Mouse (Mus musculus) right cerebral cortex, postnatal 4 days (tissue): ENCODE data around the gene Tmem141.

Experiments used
- DNase-seq: peaks from one replicate; pipeline ENCODE4 v3.0.0-alpha.2; 2022

Tmem141 gene

DNA sequence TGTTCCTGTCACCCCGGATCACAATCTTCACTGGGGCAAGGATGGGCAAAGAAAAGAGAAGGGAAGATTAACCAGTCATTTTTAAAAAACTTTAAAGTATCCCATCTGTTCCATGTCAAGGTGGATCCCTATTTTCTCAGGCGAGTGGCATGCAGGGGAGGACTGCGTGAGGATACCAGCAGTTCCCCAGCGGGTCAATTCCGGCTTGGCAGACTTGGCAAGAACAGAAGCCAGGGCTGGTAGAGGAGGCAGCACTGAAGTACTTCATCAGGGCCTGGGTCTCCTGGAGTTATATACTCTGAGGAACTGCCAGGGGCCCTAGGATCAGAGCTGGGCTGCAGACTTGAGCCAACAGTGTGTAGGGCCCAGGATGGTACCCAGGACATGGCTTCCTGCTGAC, 19.3 kb downstream of the Tmem141 start:
- DNase-seq = no peak

DNA sequence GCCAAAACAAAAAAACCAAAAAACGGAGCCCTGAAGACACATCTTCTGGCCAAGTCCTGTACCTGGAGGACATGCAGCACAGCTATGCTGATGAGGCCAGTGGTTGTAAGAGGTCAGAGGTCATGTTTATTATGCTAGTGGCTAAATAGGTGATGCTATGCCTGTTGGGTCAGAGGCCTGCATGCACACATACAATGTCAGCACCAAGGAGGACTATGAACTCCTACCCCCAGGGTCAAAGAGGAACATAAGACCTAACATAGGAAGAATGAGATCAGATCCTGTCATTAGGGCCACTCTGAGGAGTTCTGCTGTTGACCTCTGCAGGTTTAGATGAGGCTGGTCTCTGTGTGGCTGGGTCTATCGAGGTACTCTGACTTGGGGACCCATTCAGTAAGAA, 21.8 kb downstream of the Tmem141 start:
- no peak for DNase-seq

DNA sequence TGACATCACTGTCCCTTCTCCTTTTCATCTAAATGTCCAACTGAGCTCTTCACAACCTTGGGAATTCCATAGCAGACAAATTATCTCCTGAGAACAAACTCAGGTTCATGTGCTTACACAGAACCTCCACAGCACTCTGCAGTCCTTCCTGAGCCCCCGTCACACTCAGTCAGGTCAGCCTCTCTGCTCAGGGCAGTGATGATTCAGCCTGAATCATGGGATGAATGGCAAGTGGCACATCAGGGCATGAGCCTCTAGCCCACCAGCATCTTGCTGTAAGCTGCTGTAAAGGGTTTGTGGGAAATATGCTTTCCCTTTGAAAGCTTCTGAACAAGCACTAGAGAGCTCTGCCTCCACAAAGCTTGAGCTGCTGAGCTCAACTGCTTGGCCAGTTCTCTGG, 23.1 kb downstream of the Tmem141 start:
- DNase-seq = no peak

DNA sequence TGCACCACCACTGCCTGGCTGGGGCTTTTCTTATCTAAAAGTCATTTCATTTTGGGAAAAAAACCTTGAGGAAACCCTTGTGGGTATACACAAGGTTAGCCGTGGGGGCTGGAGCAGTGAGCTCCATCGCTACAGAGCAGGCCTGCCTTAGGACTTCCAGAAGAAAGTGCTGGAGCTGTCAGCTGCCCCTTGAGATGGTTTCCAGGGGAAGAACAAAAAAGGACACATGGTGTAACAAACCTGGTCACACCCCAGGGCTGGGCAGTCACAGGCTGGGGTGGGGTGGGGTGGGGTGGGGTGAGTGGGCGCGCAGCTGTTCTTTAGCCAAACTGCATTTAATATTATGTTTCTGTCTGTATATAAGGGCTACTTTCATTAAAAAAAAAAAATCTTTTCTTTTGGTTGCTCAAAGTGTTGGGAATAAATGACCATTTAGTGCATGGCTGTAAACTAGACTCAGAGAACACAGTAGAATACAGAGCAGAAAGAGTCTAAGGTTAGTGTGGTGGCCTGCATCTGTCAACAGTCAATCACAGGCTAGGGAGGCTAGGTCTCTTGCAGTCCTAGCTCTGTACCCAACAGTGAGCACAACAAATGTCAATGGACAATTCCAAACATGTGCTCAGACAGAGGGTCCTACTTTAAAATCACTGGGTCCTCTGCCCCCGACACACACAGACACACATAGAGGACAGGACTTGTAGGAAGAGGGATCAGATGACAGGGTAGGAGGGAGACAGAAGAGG, 24.9 kb downstream of the Tmem141 start:
- no peak for DNase-seq

DNA sequence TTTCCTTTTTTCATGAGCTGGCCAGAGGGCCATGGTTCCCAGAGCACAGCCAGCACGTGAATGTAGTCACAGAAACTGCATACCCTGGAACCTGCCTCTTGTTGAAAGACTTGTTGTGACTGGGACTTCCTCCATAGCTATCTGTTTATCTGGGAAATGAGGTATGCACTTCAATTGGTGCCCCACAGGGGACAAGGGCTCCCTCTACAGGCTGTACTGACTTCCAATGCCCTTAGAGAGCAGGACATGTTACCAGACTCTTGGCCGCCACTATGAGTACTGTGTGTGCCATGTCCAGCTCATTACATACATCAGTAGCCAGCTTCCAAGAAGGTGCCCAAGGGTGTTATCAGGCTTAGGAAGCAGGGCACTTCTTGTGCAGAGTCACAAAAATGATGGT, 29.9 kb downstream of the Tmem141 start:
- no peak for DNase-seq

DNA sequence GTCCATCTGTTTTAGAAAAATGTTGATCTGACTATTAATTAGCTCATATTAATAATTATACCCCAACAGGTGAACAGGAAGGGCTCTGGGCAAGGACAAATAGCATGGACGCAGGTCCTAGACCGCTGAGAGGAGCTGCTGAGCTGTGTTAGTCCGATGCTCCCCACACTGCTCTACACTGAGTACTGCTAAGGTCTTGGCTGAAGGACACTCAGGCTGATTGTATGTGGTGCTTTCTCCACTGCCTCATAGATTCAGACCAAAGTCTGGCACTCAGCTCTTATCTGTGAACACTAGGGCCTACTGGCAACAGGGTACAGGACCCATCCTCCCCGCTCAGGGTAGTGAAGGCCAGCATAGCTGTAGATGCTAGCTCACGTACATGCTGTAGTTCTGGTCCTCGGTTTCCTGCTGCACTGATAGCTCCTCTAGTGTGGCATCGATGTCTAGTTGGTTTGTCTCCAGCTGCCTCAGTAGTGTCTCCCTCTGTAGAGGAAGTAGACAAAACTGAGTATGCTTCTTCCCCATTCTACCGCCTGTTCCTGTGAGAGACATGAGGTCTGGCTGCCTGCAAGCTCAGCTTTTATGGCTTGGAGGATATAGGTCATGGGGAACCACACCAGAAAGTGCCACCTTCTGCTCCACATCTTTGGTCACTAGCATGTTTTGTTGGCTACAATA, 33.4 kb downstream of the Tmem141 start:
- no peak for DNase-seq

DNA sequence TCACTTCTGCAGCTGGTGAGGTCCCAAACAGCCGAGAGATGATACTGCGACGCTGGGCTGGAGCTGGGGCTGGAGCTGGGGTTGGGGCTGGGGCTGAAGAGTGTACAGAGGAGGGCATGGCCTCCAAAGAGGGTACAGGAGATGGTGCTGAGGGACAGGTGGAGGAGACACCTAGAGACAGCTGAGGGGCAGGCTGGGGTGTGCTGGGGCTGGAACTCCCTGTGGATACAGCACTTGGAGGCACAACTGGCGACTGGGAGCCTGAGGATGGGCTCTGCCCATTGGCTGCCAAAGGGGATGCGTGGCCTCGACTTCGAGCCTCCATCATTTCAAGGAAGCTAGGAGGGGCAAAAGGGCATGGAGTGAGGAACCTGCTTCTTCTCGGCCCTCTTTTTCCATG, 34.5 kb downstream of the Tmem141 start:
- DNase-seq = no peak

DNA sequence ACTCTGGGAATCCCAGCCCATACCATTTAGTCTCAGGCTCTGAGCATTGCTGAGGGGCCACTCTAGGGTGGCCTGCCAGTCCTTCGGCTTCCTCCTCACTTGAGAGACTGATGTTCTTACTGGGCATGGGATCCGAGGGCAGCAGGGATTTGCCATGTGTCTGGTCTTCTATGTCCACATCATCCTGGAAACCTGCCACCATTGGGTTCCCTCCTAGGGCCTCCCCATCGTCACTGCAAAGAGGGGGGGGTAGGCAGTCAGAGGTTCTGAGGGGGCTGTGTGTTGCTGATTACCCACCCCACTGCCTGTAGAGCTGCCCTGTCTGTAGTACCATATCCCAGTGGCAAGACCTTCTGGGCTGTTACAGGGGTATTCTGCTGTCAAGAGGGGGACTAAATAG, 36.2 kb downstream of the Tmem141 start:
- DNase-seq = no peak

DNA sequence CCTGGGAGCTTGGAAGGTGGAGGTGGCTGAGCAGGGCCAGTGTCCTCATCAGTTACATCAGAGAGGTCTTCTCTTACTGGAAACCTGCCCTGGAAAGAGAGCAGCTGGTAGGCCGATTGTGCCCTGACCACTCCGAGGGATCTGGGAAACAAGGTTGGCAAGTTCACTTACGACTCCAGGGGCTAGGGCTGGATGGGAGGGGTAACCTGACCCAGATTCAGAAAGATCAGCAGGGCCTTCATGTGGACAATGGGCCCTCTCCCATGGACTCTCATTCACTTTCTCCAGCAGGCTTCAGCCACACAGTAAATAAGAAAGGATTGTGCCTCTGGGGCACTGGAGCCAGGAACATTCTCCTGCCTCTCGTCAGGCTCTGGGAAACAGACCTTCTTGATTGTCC, 36.9 kb downstream of the Tmem141 start:
- DNase-seq = no peak

DNA sequence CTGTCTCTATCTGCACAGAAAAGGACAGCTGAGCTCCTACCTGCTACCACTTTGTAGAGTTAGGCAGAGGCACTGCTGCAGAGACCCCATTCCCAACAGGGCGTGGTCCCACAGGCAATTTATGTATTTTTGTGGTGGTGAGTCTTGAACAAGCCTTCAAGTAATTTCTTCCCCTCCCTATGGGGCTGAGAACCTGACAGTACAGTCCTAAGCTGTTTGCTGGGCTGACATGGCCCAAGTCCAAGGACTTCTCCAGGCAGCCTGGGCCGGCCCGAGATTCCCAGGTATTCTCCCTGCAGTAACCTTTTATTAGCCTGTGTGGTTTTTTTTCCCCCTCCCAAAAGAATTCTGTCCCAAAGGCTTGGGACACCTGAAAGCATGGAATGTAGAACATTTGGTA, 37.7 kb downstream of the Tmem141 start:
- no peak for DNase-seq

DNA sequence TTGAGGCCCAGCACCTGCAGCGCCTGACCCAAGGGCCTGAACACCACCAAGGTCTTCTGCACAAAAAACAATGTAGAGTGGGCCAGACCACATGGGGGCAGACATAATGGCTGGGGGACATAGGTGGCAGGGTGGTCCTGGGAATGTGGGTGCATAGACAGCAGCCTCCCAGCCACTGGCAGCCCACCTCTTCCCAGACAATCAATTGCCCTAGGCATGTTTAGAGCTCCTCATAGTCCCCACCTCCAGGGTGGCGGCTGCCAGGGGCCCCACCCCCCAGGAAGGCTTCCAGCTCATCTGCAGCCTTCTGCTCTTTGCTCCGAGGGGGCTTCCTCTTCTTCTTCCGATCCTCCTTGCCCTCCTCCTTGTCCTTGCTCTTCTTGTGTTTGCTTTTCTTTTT, 38.2 kb downstream of the Tmem141 start:
- no peak for DNase-seq

DNA sequence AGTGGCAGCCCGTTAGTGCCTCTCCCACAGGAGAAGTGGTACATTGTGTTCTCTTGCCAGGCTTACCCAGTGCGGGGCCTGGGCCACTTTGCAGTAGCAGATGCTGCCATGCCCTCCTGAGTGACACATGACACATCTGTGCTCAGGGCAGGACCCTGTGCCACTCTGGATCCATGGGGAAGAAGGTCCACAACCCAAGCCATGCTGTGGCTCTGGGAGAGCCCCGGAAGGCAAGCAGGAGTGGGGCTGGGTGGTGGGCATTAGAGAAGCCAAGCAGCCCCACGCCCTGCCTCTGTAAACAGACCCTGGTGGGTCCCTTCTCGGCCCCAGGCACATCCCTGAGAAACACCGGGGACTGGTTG, 38.7 kb downstream of the Tmem141 start:
- no peak for DNase-seq

DNA sequence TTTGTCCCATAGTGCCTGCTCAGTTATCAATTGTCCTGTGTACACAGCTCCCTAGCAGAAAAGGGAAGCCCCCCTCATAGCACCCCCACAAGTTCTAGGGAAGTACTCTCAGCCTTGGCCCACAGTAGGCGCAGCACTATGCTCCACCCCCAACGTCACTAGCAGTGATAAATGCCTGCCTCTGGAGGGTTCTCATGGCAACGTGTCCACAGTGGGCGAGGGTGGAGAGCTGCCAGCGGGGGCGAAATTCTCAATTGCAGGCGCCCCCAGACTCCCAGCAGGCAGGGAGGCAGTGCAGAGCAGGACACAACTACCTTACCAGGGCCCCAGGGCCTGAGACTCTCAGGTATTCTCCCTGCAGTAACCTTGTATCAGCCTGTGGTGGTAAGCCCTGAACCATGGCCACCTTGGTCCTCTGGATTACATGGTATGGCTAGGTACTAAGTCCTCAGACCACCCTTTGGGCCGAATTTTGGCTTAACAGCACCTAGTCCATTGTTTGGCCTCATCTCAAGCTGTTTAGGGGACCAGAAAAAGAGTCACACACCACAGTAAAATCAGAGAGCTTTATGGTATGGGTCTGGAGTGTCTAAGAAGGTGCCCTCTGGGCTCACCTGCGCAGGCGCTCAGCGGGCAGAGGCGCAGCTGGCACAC, 39.2 kb downstream of the Tmem141 start:
- DNase-seq = peak; percentile 75

DNA sequence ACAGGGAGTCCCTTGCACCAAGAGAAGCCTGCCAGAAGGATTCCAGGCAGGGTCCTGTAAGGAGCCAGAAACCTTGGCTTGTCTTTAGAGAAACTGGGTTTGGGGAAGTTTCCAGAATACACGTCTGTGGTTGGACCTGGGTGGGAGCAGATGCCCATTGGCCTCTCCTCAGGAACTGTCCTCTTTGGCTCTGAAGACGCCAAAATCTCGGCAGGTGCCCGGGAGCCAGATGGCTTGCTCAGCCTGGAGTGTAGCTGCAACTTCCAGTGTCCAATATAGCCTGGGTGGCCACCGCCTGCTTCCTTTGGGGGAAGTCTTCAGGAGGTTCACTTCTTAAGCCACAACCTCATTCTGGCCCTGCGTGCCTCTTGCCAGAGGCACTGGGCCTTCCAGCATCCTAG, 39.9 kb downstream of the Tmem141 start:
- DNase-seq = peak; percentile 40

DNA sequence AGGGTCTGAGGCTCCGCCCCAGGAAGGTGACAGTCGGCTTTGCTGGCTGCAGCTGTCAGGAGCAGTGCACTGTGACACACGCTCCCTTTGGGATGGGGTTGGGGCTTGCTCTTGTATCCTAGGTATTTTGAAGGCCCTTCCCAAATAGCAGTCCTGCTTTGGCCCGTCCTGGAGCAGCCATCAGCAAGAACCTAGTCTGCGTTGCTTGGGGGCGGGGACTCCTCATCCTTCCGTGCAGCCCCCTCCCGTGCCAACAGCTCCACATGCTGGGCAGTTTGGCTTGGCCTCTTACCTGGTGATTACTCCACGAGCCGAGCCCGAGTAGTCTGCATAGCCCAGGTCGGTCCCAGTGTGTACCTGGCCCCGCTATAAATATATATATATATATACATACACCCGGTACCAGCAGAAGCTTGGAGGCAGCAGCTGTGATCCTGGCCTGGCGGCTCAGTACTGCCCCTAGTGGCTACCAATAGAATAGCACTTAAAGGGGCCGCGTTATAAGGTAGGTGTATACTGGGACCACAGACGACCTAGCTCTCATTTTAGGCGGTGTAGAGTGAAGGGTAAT, 40.4 kb downstream of the Tmem141 start, which contains the start of gene Ajm1:
Gene Ajm1 (minus strand): TSS at position 464 of the 571 bp plus-strand sequence.
- peak; percentile 70 for DNase-seq

DNA sequence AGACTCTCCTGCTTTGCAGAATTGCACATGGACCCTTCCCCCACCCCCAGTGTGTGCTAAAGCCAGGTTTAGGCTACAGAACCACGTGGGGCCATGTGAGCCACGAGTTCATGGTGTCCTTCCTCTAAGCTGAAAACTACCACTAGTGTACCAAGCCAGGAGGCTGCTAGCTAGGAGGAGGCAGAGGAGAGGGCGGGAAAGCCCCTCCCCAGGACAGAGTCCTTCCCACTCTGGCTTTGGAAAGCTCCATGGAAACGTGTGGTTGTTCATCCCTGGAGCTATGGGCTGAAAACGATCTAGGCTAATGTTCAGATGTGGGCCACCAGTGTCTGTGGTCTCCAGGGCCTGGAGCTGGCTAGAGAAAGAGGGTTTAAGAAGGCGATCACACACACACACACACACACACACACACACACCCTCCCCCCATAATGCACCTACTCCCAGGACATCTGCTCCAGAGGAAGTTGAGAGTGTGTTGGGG, 41.1 kb downstream of the Tmem141 start:
- DNase-seq = no peak

DNA sequence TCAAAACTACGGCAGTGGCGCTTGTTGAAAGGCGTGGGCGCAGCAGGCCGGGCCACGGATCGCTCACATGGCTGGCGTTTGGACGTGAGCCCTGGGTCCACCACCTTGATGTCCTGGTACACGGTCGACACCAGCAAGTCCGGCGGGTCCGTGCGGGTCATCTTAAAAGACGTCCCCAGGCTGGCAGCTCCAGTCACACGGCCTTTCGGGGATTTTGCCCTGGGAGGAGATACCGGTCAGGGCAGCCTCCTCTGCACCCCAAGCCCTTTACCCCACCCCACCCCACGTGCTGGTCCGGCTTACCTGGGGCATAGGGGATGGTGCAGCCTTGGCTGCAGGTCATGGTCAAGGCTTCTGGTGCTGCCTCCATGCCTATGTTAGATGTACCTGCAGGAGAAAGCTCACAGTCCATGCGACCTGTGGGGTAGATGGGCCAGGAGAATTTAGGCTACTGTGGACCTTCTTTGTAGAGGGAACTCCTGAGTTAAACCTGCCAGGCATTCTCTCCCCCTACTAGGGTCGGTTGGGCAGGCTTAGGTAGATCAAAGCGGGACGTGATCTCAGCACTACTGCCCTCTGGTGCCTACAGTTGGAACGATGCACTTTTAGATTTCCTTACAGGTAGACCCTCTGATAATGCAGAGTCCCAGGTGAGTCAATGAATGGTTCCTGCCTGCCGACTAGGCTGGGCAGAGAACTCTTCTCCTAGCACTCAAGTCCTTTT, 41.9 kb downstream of the Tmem141 start:
- peak; percentile 40 for DNase-seq

DNA sequence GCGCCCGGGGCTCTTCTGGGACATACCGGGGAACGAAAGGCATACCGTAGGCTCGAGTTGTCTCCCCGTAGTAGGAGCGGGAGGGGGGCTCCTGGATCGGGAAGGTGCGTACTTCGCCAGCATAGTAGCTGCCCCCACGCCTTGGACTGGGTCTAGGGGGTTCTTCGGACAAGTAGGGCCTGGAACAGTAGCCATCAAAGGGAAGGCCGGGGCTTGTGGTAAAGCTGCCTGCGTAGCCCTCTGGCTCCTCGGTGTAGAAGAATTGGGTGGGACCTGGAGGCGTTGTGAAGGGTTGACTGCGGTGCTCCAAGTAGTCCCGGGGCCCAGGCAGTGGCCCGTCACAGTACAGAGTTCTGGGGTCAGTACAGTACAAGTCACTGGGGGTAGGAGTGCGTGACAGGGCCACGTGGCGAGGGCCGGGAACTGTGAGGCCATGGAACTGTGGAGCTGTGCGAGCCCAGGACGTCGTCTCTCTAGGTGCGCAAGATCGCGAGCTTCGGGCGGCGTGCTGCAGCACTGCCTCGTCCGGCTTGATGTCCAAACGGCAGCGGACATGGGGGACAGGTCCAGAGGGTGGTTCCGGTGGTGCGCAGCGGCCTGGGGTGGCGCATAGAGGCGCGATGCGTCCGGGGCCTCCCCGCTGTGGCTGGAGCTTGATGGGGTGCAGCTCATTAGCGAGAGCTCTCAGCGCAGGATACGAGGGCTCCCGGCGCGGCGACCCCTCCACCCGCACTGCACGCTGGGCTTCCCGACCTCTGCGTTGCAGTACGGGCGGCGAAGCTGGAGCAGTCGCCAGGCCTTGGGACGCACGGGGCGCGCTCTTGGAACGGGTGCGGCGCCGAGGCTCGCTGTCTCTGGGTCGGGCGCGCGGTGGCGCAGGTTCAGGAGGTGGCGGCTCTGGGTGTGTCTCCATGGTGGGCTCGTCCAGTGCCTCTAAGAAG, 42.7 kb downstream of the Tmem141 start:
- no peak for DNase-seq

DNA sequence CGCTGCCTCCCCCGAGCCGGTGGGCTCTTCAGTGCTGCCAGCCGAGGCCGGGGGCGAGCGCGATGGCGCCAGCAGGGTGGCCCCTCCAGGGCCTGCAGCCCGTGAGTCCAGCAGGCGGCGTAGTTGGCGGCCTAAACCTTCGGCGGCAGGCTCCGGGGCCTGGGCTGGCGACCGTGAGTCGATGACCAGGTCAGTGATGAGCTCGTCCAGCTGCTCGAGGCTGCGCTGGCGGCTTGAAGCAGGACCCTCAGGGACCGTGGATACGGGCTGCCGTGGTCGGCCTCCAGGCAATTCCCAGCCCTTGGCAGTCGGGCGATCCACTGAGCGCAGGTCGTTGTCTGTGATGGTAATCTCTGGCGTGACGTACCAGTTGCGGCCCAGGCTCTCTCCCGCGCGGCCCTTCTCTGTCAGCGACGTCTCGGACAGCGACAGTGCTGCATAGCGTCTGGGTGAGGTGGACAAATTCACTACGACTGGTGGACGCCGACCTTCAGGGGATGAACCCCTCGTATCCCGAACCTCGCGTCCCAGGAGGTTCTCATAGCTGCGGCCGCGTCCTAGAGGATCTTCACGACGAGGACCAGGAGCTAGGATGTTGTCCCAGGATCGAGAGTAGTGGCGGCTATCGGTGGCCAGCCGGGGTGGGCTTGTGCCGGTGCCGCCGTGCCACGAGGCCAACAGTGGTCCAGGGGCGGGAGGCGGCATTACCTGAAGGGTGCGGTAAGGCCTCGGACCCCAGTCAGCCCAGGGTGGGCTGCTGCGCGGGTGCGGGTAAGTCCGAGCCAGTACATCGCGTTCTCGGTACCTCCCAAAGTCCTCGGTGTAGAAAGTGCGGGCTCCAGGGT, 43.6 kb downstream of the Tmem141 start:
- DNase-seq = no peak

DNA sequence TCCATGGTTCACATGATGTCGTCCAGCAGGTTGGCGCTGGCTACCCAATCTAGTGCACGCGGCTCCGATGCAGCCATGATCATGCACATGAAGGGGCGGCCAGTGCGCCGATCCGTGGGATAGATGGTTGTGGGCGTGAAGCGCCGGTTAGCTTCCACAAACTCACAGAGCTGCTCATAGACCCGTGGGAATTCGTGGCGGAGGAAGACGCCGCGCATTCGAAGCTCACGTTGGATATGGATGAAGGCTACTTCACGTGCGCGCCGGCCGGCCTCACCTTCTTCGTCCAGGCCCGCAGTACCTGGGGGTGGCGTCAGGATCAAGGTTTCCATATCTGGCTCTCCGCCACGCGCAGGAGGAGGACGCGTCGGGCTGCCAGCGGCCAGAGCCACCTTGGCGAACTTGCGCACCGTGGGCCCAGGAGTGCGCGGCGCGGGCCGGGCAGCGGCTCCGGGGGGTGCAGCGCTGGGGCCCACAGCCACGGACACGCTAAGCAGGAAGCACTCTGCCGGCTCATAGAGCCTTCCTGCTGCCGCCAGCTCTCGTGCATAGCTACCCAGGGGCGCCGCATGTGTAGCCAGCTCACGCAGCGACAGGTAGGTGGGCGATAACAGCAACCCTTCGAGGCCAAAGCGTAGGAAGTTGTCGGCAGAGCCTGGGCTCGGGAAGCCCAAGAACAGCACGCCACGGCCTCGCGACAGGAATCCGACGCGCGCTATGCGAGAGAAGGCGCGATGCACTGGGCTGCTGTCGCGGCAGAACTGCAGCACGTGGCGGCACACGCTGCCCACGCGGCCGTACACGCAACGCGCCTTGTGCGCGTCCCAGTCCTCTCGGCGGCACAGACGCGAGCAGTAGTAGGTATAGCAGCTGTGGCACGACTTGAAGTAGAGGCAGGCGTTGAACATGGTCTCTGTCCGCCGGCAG, 44.6 kb downstream of the Tmem141 start:
- DNase-seq = peak; percentile 37
